Mouse (Mus musculus): ENCODE measurements around the gene Itga2. TPM values are rescaled to one million over a fixed set of nuclear protein-coding genes. Genes with fewer than 3 reads are reported as not detected.

Itga2 gene
- polyA plus RNA-seq, 1 experiment from 2014 or later, result 0.86 TPM

Other genes starting within 250 kb of the Itga2 start
- gene Mocs2, start 113.9 kb downstream of the Itga2 start, polyA plus RNA-seq (2014; fragmentation: Nextera tagmentation; extraction: Ambion mirVana), result 85.1 and 85.3 TPM in 2 replicates
- gene Pelo, start 158.1 kb upstream of the Itga2 start, polyA plus RNA-seq (2014; fragmentation: Nextera tagmentation; extraction: Ambion mirVana), result 6.7 and 7.4 TPM in 2 replicates
- gene Gm49395, start 169.8 kb upstream of the Itga2 start, polyA plus RNA-seq (2014; fragmentation: Nextera tagmentation; extraction: Ambion mirVana), result 3.2 and 3.6 TPM in 2 replicates
- gene Itga1, start 169.9 kb upstream of the Itga2 start, polyA plus RNA-seq (2014; fragmentation: Nextera tagmentation; extraction: Ambion mirVana), result 5.4 and 6.3 TPM in 2 replicates

All from midbrain, embryonic 11.5 days (tissue).